Mouse (Mus musculus) forebrain, embryonic 11.5 days (tissue): Measurements from ENCODE around the gene Tlr13. TPM values are rescaled to one million over a fixed set of nuclear protein-coding genes. Genes with fewer than 3 reads are reported as not detected.

Source experiments
- ATAC-seq: fragments of 200-750 bp; cut with Nextera tagmentation; replicated peaks from 2 replicates; pipeline ENCODE4 v1.8.0; 2017; ENCODE audit warnings: moderate TSS enrichment; ENCODE audit not compliant: low FRiP score
- DNase-seq: peaks from one replicate; pipeline ENCODE4 v3.0.0-alpha.2; 2017; ENCODE audit warnings: low spot score
- H3K27ac ChIP-seq: fragments of 300-500 bp; sonication (generic); 2 replicates; pipeline ENCODE4 v1.5.1; 2014; ENCODE audit warnings: low read depth, low read length
- H3K27me3 ChIP-seq: fragments of 300-500 bp; sonication (generic); 2 replicates; pipeline ENCODE4 v1.6.1; 2014; ENCODE audit warnings: mild to moderate bottlenecking, low read length, mixed read lengths; ENCODE audit not compliant: control insufficient read depth, insufficient read depth
- H3K36me3 ChIP-seq: fragments of 300-500 bp; sonication (generic); 2 replicates; pipeline ENCODE4 v1.6.1; 2014; ENCODE audit warnings: mild to moderate bottlenecking, low read length, moderate library complexity, mixed read lengths; ENCODE audit not compliant: control insufficient read depth, insufficient read depth
- H3K4me1 ChIP-seq: fragments of 300-500 bp; sonication (generic); replicated peaks from 2 replicates; pipeline ENCODE4 v1.6.1; 2014; ENCODE audit warnings: low read length, mixed read lengths; ENCODE audit not compliant: control insufficient read depth, insufficient read depth
- H3K4me2 ChIP-seq: fragments of 300-500 bp; sonication (generic); 2 replicates; pipeline ENCODE4 v1.6.1; 2014; ENCODE audit warnings: low read depth, mild to moderate bottlenecking, low read length, moderate library complexity, mixed read lengths; ENCODE audit not compliant: severe bottlenecking
- H3K4me3 ChIP-seq: fragments of 300-500 bp; sonication (generic); 2 replicates; pipeline ENCODE4 v1.5.1; 2014; ENCODE audit warnings: low read depth, low read length
- H3K9ac ChIP-seq: fragments of 300-500 bp; sonication (generic); 2 replicates; pipeline ENCODE4 v1.6.1; 2014; ENCODE audit warnings: low read length
- H3K9me3 ChIP-seq: fragments of 300-500 bp; sonication (generic); 2 replicates; pipeline ENCODE4 v1.6.1; 2016; ENCODE audit warnings: low read length, mixed read lengths; ENCODE audit not compliant: control insufficient read depth
- WGBS: fragments of 180-500 bp; shearing (Covaris S2); extraction: QIAGEN DNeasy Blood & Tissue Kit; methylation state at CpG from one replicate; pipeline ENCODE4 v1.1.7; 2014; 5-methylcytosine and 5-hydroxymethylcytosine counted together
- polyA plus RNA-seq: library from polyadenylated mRNA; unstranded; fragments of >200 nt; fragmentation: Nextera tagmentation; extraction: Ambion mirVana; gene quantifications from 2 replicates; pipeline ENCODE4 v1.2.1, GENCODE M21; 2014

Gene Tlr13
- polyA plus RNA-seq, 1 experiment from 2014 or later: 0.41 TPM

DNA sequence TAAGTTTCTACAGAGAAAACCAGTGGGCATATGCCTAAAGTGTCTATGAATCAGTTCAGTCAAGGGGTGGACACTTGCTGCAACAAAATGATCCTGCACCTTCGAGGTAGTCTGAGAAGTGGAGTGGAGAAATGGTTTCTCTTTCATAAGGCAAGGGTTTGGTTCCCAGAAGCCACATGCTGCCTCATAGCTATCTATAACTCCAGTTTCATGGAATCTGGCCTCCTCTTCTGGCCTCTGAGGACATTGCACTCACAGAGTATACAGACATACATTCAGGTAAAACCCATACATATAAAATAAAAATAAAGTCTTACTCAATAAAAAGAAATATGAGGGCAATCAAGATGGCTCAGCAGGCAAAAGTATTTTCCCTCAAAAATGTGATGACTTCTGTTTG lies 22.1 kb downstream of the Tlr13 start:
- Histone ChIP-seq H3K4me3 (no peak overlapping the region), H3K36me3 (no peaks in the 10 kb centered on the region), H3K27me3 (no peaks in the 10 kb centered on the region), H3K9me3 (no peaks in the 10 kb centered on the region), H3K27ac (no peak overlapping the region), H3K4me2 (no peak overlapping the region), H3K4me1 (no peaks in the 10 kb centered on the region), H3K9ac (no peak overlapping the region)
- no peak for ATAC-seq
- WGBS: 68% methylated on average over 1 of the region's 1 CpGs
- DNase-seq: no peak

DNA sequence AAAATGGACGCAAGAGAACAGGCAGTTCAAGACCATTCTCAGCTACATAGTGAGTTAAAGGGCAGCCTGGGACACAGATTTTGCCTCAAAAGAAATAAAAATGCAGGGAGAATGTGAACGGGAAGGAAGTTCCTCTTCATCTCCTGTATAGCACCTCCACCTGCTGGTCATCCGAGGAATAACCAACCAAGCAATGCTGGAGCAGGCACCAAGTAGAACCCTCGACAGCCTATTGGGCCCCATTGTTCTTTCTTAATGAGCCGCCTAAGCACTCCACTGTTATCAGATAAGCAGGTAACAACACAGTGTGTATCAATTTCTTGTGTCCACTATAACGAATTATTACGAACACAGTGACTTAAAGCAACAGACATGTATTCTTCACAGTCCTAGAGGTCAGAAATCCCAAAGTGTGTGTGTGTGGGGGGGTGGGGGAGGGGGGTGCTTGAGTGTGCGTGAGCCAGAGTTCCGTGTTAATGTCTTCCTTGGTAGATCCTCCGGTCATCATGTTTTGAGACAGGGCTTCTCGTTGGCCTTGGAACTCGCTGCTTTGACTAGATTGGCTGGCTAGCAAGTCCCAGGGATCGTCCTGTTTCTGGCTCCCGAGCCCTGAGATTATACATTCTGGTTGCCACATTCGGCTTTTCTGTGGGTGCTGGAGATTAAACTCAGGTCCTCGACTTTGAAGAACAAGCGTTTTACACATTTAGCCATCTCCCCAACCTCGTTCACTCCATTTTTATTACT lies 28.3 kb downstream of the Tlr13 start:
- Histone ChIP-seq H3K27me3 (no peaks in the 10 kb centered on the region), H3K27ac (no peak overlapping the region), H3K9me3 (no peaks in the 10 kb centered on the region), H3K4me2 (peak overlapping the region; percentile 24), H3K4me1 (no peaks in the 10 kb centered on the region), H3K9ac (0 out of 2 replicates have a peak overlapping the region, but pooled peaks have one; percentile 1), H3K36me3 (no peaks in the 10 kb centered on the region), H3K4me3 (peak overlapping the region; percentile 6; the same call in 1 of the 2 replicates)
- 28% methylated on average over 18 of the region's 18 CpGs for WGBS
- DNase-seq (peak; percentile 83), ATAC-seq (peak; percentile 89)

DNA sequence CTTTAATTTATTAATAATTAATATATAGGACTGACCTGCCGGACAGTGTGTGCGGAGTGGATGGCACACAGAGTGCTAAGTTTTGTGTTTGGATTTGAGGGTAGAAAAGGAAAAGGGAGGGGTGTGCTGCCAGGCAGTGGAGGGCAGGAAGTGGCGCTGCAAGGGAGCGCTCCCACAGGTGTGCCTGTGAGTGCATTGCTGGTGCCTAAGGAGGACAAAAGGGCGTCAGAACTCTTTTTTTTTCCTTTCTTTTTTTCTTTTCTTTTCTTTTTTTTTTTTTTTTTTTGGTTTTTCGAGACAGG lies 28.8 kb downstream of the Tlr13 start:
- DNase-seq (no peak), ATAC-seq (peak; percentile 44)
- Histone ChIP-seq H3K4me1 (no peaks in the 10 kb centered on the region), H3K27me3 (no peaks in the 10 kb centered on the region), H3K4me2 (peak overlapping the region; percentile 24), H3K27ac (no peak overlapping the region), H3K9me3 (no peaks in the 10 kb centered on the region), H3K4me3 (peak overlapping the region; percentile 6; the same call in 1 of the 2 replicates), H3K9ac (no peak overlapping the region), H3K36me3 (no peaks in the 10 kb centered on the region)
- 62% methylated on average over 5 of the region's 6 CpGs for WGBS

DNA sequence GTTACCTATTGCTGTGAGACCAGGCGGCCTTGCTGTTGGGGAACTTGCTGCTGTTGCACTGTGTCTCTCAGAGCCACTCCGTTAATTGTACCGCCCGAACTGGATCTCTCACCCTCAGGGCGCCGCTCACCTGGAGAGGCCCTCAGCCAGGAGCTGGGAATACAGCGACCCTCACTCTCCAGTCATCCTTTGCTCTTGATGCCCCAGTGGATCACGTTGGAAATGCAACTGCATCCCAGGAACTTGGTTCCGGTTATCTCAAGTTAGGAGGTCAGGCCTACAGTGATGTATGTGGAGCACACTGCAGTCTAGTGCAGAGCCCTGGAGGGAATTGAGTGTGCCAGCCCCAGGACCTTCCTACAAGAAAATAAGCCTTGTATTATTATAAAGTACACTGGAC lies 33.3 kb downstream of the Tlr13 start:
- Histone ChIP-seq H3K4me3 (no peak overlapping the region), H3K4me2 (no peak overlapping the region), H3K9ac (no peak overlapping the region), H3K9me3 (no peaks in the 10 kb centered on the region), H3K36me3 (no peaks in the 10 kb centered on the region), H3K4me1 (no peaks in the 10 kb centered on the region), H3K27me3 (no peaks in the 10 kb centered on the region), H3K27ac (no peak overlapping the region)
- DNase-seq: no peak
- no peak for ATAC-seq
- WGBS: 62% methylated on average over 9 of the region's 9 CpGs

DNA sequence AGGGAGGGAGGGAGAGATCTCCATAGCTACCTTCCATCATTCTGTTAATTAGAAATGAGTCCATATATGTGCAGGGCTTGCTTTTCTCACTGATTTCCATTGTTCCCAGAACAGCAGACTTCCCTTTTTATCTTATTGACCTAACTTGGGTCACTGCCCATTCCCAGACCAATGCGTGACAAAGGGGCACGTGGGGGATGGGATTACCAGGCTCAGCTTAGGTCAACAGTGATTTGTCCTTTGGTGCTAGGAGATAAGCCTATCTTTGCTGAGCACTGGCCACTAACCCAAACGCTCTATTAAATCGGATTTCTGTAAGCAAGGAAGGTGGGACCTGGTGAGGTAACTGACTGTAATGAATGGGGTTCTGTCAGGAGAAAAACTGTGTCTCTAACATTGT lies 41.3 kb downstream of the Tlr13 start:
- Histone ChIP-seq H3K9ac (no peak overlapping the region), H3K4me1 (peaks cover 3% of the 10 kb centered on the region; the same call in 1 of the 2 replicates), H3K27ac (no peak overlapping the region), H3K4me3 (no peak overlapping the region), H3K27me3 (no peaks in the 10 kb centered on the region), H3K36me3 (no peaks in the 10 kb centered on the region), H3K9me3 (no peaks in the 10 kb centered on the region), H3K4me2 (no peak overlapping the region)
- no peak for DNase-seq
- 20% methylated on average over 4 of the region's 4 CpGs for WGBS
- ATAC-seq: no peak

DNA sequence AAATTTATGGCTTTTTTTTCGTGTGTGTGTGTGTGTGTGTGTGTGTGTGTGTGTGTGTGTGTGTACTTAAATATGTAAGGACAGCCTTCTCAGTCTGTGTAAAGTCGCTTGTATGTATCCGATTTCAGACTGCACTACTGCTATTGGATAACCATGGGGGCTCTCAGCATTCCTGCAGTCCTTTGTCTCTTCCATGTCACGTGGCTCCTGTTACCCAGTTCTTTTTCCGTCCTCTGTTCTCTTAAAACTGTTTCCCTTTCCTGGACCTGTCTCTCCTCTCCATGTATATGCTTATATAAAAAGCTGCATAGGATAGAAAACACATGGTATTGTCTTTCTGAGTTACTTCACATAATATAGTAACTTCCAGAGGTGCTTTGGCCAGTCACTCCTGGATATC lies 42.7 kb downstream of the Tlr13 start:
- peak overlapping the region; percentile 80 for H3K27ac ChIP-seq
- H3K4me1 ChIP-seq: peaks cover 3% of the 10 kb centered on the region; the same call in 1 of the 2 replicates
- H3K9ac ChIP-seq: no peak overlapping the region; the same call in 1 of the 2 replicates
- peak overlapping the region; percentile 31; the same call in 1 of the 2 replicates for H3K4me2 ChIP-seq
- 13% methylated on average over 5 of the region's 5 CpGs for WGBS
- H3K36me3 ChIP-seq: no peaks in the 10 kb centered on the region
- ATAC-seq: peak; percentile 38
- no peak overlapping the region for H3K4me3 ChIP-seq
- H3K27me3 ChIP-seq: no peaks in the 10 kb centered on the region
- no peaks in the 10 kb centered on the region for H3K9me3 ChIP-seq
- peak; percentile 55 for DNase-seq

DNA sequence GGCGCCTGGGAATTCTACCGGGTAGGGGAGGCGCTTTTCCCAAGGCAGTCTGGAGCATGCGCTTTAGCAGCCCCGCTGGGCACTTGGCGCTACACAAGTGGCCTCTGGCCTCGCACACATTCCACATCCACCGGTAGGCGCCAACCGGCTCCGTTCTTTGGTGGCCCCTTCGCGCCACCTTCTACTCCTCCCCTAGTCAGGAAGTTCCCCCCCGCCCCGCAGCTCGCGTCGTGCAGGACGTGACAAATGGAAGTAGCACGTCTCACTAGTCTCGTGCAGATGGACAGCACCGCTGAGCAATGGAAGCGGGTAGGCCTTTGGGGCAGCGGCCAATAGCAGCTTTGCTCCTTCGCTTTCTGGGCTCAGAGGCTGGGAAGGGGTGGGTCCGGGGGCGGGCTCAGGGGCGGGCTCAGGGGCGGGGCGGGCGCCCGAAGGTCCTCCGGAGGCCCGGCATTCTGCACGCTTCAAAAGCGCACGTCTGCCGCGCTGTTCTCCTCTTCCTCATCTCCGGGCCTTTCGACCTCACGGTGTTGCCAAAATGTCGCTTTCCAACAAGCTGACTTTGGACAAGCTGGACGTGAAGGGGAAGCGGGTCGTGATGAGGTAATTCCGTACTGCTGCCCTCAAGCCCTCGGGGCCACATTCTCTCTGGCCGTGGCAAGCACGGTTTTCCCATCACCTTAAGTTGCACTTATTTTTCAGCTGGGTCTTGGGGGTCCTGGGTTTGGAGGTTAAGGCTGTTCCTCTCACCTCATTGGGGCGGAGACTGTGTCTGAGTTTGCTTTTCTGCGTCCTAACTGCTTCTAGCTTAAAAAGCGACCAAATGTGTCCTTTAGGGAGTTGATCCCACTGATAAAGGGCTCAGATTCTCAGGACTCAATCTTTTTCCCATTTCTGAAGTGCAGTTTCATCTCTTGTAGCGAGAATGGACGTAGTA lies 44.0 kb downstream of the Tlr13 start, which contains the start of gene Pgk1:
Gene Pgk1 (plus strand): TSS at position 388 of the 937 bp plus-strand sequence.
- 20% methylated on average over 46 of the region's 55 CpGs for WGBS
- Histone ChIP-seq H3K9ac (peak within 1 kb of the TSS; percentile 66), H3K4me3 (peak within 1 kb of the TSS; percentile 53), H3K36me3 (no peaks in the 10 kb centered on the region), H3K27ac (peak within 1 kb of the TSS; percentile 80), H3K27me3 (no peaks in the 10 kb centered on the region), H3K4me2 (peak within 1 kb of the TSS; percentile 55), H3K9me3 (no peaks in the 10 kb centered on the region), H3K4me1 (peaks cover 3% of the 10 kb centered on the region; the same call in 1 of the 2 replicates)
- DNase-seq (peak; percentile 94), ATAC-seq (peak; percentile 96)

DNA sequence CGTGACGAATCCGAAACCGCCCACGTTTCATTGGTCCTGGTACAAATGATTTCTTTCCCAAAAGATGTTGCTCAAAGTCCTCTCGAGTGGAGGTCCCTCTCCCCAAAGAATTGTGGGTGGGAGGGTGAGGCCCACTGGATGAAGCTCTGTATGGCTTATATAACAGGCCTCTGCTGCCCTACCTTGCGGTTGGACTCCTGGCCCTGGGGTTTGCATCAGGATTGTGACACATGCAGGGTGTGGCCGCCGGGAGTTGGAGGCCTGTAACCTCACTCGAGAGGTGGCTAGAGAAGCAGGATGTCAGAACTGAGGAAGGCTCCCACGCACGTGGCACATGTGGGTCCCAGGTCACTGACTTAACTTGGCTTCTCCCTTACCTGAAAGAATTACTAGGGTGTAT lies 44.7 kb downstream of the Tlr13 start:
- no peak for ATAC-seq

More for the DNA sequence above, 44.7 kb downstream of the Tlr13 start:
- peak overlapping the region; percentile 55 for H3K4me2 ChIP-seq
- no peak for DNase-seq
- H3K4me3 ChIP-seq: peak overlapping the region; percentile 53
- peaks cover 3% of the 10 kb centered on the region; the same call in 1 of the 2 replicates for H3K4me1 ChIP-seq
- H3K27ac ChIP-seq: peak overlapping the region; percentile 58; the same call in 1 of the 2 replicates
- no peaks in the 10 kb centered on the region for H3K27me3 ChIP-seq
- no peaks in the 10 kb centered on the region for H3K36me3 ChIP-seq
- WGBS: 17% methylated on average over 12 of the region's 12 CpGs
- H3K9me3 ChIP-seq: no peaks in the 10 kb centered on the region
- H3K9ac ChIP-seq: peak overlapping the region; percentile 66
